Mouse (Mus musculus) intestine, postnatal 0 days (tissue): ENCODE results near the gene Ubr2. TPM values are rescaled to one million over a fixed set of nuclear protein-coding genes. Genes with fewer than 3 reads are reported as not detected.
A peak's percentile ranks its signal among the peaks of the same experiment; 100 is the strongest.

Source experiments
- ATAC-seq: fragments of 200-750 bp; cut with Nextera tagmentation; 2 replicates; pipeline ENCODE4 v1.8.0; 2017; ENCODE audit warnings: mild to moderate bottlenecking, moderate TSS enrichment, moderate library complexity
- H3K27ac ChIP-seq: fragments of 300-500 bp; sonication (generic); 2 replicates; pipeline ENCODE4 v1.5.1; 2014; ENCODE audit warnings: mild to moderate bottlenecking, low read depth, low read length, moderate library complexity
- H3K27me3 ChIP-seq: fragments of 300-500 bp; sonication (generic); replicated peaks from 2 replicates; pipeline ENCODE4 v1.6.1; 2014; ENCODE audit warnings: low read length, mixed read lengths; ENCODE audit not compliant: control insufficient read depth, insufficient read depth
- H3K36me3 ChIP-seq: fragments of 300-500 bp; sonication (generic); 2 replicates; pipeline ENCODE4 v1.6.1; 2014; ENCODE audit warnings: mild to moderate bottlenecking, moderate library complexity; ENCODE audit not compliant: control insufficient read depth, insufficient read depth
- H3K4me1 ChIP-seq: fragments of 300-500 bp; sonication (generic); replicated peaks from 2 replicates; pipeline ENCODE4 v1.6.1; 2014; ENCODE audit warnings: antibody characterized with exemption, low read length, mixed read lengths; ENCODE audit not compliant: control insufficient read depth, insufficient read depth
- H3K4me2 ChIP-seq: fragments of 300-500 bp; sonication (generic); replicated peaks from 2 replicates; pipeline ENCODE4 v1.6.1; 2014; ENCODE audit warnings: low read depth, mild to moderate bottlenecking, moderate library complexity
- H3K4me3 ChIP-seq: fragments of 300-500 bp; sonication (generic); 2 replicates; pipeline ENCODE4 v1.5.1; 2014; ENCODE audit warnings: low read depth, low read length
- H3K9ac ChIP-seq: fragments of 300-500 bp; sonication (generic); 2 replicates; pipeline ENCODE4 v1.6.1; 2014; ENCODE audit warnings: mild to moderate bottlenecking, low read depth, low read length
- H3K9me3 ChIP-seq: fragments of 300-500 bp; sonication (generic); 2 replicates; pipeline ENCODE4 v1.6.1; 2016; ENCODE audit warnings: mixed run types; ENCODE audit not compliant: control insufficient read depth
- CTCF ChIP-seq: sonication (generic); IDR thresholded peaks from 2 replicates; pipeline ENCODE4 v1.5.1; 2016; ENCODE audit warnings: low read depth, mild to moderate bottlenecking, control low read depth, antibody characterized with exemption, moderate library complexity
- WGBS: fragments of 180-500 bp; shearing (Covaris S2); extraction: QIAGEN DNeasy Blood & Tissue Kit; methylation state at CpG from one replicate; pipeline ENCODE4 v1.1.7; 2014; 5-methylcytosine and 5-hydroxymethylcytosine counted together
- polyA plus RNA-seq: library from polyadenylated mRNA; unstranded; fragments of >200 nt; fragmentation: Nextera tagmentation; extraction: Ambion mirVana; gene quantifications from 2 replicates; pipeline ENCODE4 v1.2.1, GENCODE M21; 2015

The Ubr2 gene
- polyA plus RNA-seq, 1 experiment from 2014 or later: 4.9 TPM

- no peak within 1 kb of the TSS for H3K27ac ChIP-seq
- H3K4me1 ChIP-seq: no peaks in the 10 kb centered on the region
- H3K9ac ChIP-seq: no peak within 1 kb of the TSS
- no peak for TF ChIP-seq CTCF
- WGBS: 90% methylated on average over 10 of the region's 10 CpGs
- H3K27me3 ChIP-seq: no peaks in the 10 kb centered on the region
- H3K9me3 ChIP-seq: no peaks in the 10 kb centered on the region
- no peaks in the 10 kb centered on the region for H3K36me3 ChIP-seq
- no peak within 1 kb of the TSS for H3K4me3 ChIP-seq
- H3K4me2 ChIP-seq: no peak within 1 kb of the TSS
- no peak for ATAC-seq
These were observed 100.2 kb downstream of the Ubr2 start, which contains the start of gene Prph2 for GRCm38 (mm10) chr17:46910186-46910585. Gene Prph2, plus strand, starts transcription at chr17:46910459.

GRCm38 (mm10) chr17:46903876-46904490, 106.4 kb downstream of the Ubr2 start:
- Histone ChIP-seq H3K27ac (no peak overlapping the region), H3K9me3 (no peaks in the 10 kb centered on the region), H3K27me3 (no peaks in the 10 kb centered on the region), H3K36me3 (no peaks in the 10 kb centered on the region), H3K4me3 (no peak overlapping the region), H3K4me2 (no peak overlapping the region), H3K4me1 (no peaks in the 10 kb centered on the region), H3K9ac (no peak overlapping the region)
- peak; percentile 97 for TF ChIP-seq CTCF
- ATAC-seq: peak; percentile 77
- WGBS: 19% methylated on average over 19 of the region's 19 CpGs

GRCm38 (mm10) chr17:46900941-46901340, 109.4 kb downstream of the Ubr2 start:
- no peak overlapping the region for H3K4me2 ChIP-seq
- WGBS: 64% methylated on average over 2 of the region's 2 CpGs
- TF ChIP-seq CTCF: no peak
- no peak overlapping the region for H3K9ac ChIP-seq
- ATAC-seq: no peak
- H3K36me3 ChIP-seq: no peaks in the 10 kb centered on the region
- H3K4me3 ChIP-seq: no peak overlapping the region
- no peaks in the 10 kb centered on the region for H3K9me3 ChIP-seq
- H3K27me3 ChIP-seq: no peaks in the 10 kb centered on the region
- no peak overlapping the region for H3K27ac ChIP-seq
- H3K4me1 ChIP-seq: no peaks in the 10 kb centered on the region

DNA sequence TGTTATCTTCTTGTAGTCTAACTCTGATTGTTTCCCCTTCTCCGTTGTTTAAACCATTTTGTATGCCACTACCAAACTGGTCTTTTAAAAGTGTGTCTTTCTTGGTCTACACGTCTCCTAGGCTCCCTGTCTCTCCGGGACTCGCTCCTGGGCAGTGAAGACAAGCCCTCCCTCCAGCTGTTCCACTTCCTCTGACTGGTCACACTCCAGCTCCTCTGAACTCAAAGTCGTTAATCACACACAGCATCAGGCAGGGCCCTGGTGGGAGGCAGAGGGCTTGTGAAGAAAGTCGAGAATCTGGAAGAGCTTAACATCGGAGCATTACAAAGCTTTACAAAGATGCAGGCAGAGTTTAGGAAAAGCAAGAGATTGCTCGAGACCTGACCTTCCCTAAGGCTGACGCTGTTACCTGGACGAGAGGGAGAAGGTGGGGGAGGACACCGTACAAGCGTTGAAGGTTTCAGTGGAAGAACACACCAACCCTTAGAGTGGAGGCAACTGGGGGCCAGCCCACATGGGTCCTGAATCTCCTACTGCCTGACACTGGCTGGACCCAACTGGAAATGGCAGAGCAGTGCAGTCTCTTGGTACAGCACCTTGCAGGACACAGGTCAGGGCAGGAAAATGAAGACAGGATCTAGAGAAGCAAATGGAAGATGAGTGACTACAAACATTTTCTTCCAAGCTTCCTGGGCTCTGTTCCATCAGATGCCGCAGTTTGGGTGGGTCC, 113.0 kb downstream of the Ubr2 start:
- no peak overlapping the region for H3K4me2 ChIP-seq
- H3K36me3 ChIP-seq: no peaks in the 10 kb centered on the region
- no peak overlapping the region for H3K9ac ChIP-seq
- no peaks in the 10 kb centered on the region for H3K27me3 ChIP-seq
- TF ChIP-seq CTCF: no peak
- no peaks in the 10 kb centered on the region for H3K9me3 ChIP-seq
- WGBS: 46% methylated on average over 13 of the region's 13 CpGs
- no peak overlapping the region for H3K27ac ChIP-seq
- H3K4me1 ChIP-seq: peaks cover 6% of the 10 kb centered on the region
- ATAC-seq: no peak
- no peak overlapping the region for H3K4me3 ChIP-seq

DNA sequence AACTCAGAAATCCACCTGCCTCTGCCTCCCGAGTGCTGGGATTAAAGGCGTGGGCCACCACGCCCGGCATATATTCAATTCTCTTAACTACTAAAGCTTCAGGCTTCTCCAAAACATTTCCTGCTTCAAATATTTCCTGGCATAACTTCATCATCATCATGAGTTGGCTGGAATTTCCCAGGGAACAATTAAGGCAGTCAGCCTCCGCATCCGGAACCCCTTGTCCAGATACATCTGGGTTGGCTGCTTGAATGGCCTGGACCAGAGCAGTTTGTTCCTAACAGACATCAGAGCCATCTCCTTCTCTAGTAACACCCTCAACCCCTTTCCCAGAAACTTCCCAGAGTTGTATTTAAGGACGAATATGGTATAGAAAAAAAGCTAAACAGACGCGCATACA, 114.9 kb downstream of the Ubr2 start:
- H3K4me1 ChIP-seq: peaks cover 17% of the 10 kb centered on the region
- no peaks in the 10 kb centered on the region for H3K27me3 ChIP-seq
- no peak for TF ChIP-seq CTCF
- no peak overlapping the region; the same call in 1 of the 2 replicates for H3K27ac ChIP-seq
- H3K4me2 ChIP-seq: no peak overlapping the region
- H3K36me3 ChIP-seq: no peaks in the 10 kb centered on the region
- H3K4me3 ChIP-seq: no peak overlapping the region
- H3K9me3 ChIP-seq: no peaks in the 10 kb centered on the region
- H3K9ac ChIP-seq: no peak overlapping the region
- 86% methylated on average over 9 of the region's 9 CpGs for WGBS
- no peak for ATAC-seq

GRCm38 (mm10) chr17:46890843-46891594, 119.3 kb downstream of the Ubr2 start:
- peaks cover 20% of the 10 kb centered on the region for H3K4me1 ChIP-seq
- H3K9me3 ChIP-seq: no peaks in the 10 kb centered on the region
- H3K4me3 ChIP-seq: peak overlapping the region; percentile 84
- H3K4me2 ChIP-seq: peak overlapping the region; percentile 98
- H3K36me3 ChIP-seq: no peaks in the 10 kb centered on the region
- ATAC-seq: peak; percentile 19
- WGBS: 1% methylated on average over 63 of the region's 64 CpGs
- peak overlapping the region; percentile 79 for H3K27ac ChIP-seq
- no peaks in the 10 kb centered on the region for H3K27me3 ChIP-seq
- peak overlapping the region; percentile 86 for H3K9ac ChIP-seq
- TF ChIP-seq CTCF: 0 out of 2 replicates have a peak, but pooled peaks have one; percentile 25
